ENCODE assay signal across 29 mouse cellular contexts in genomic region chr19:34278078-34278477, GRCm38 (mm10). TPM values are rescaled to one million over a fixed set of nuclear protein-coding genes. Genes with fewer than 3 reads are reported as not detected.
DNase-seq lines count a peak whose midpoint lies in the region; ATAC-seq and TF ChIP-seq lines count a peak whose summit lies in the region.
"Had no signal": no experiment of that assay in that cellular context is flagged by ENCODE, and none has a peak within 500 bp of the region (broad histone marks: within the 10 kb centered on the region; RNA-seq: fewer than 3 reads in every experiment).

No protein-coding gene starts in this region.

- H3K36me3 ChIP-seq in forebrain, postnatal 0 days (ENCODE audit: insufficient read depth), result no peaks in the 10 kb centered on the region
- H3K36me3 ChIP-seq in forebrain, embryonic 11.5 days (ENCODE audit: control insufficient read depth, insufficient read depth, low read length), result no peaks in the 10 kb centered on the region
- no peaks in the 10 kb centered on the region for H3K36me3 ChIP-seq in lung, embryonic 14.5 days (ENCODE audit: insufficient read depth)
- H3K36me3 ChIP-seq in midbrain, postnatal 0 days (ENCODE audit: insufficient read depth, low read length), result no peaks in the 10 kb centered on the region
- no peaks in the 10 kb centered on the region for H3K36me3 ChIP-seq in midbrain, embryonic 16.5 days (ENCODE audit: control insufficient read depth, insufficient read depth, low read length)
- H3K36me3 ChIP-seq: forebrain, embryonic 12.5 days; hindbrain, embryonic 10.5 days; hindbrain, embryonic 15.5 days; liver, embryonic 12.5 days; midbrain, embryonic 12.5 days had no signal

- ATAC-seq in forebrain, postnatal 0 days, result peak; percentile 50
- ATAC-seq in forebrain, embryonic 11.5 days (replicated peaks; ENCODE audit: low FRiP score), result no peak
- ATAC-seq in lung, embryonic 14.5 days (ENCODE audit: insufficient read depth), result no peak
- no peak for ATAC-seq in midbrain, postnatal 0 days (ENCODE audit: low FRiP score)
- ATAC-seq in midbrain, embryonic 16.5 days, result no peak
- ATAC-seq: inflammation-experienced regulatory T-cells, adult 6 months; liver, embryonic 12.5 days; liver, postnatal 0 days; Patski had no signal

- H3K9ac ChIP-seq in forebrain, postnatal 0 days, result no peak overlapping the region
- H3K9ac ChIP-seq in forebrain, embryonic 11.5 days (ENCODE audit: low read length), result no peak overlapping the region
- no peak overlapping the region for H3K9ac ChIP-seq in lung, embryonic 14.5 days
- H3K9ac ChIP-seq in midbrain, postnatal 0 days (replicated peaks; ENCODE audit: low read length, poor library complexity, severe bottlenecking), result no peak overlapping the region
- H3K9ac ChIP-seq in midbrain, embryonic 16.5 days (ENCODE audit: low read depth, low read length), result no peak overlapping the region
- H3K9ac ChIP-seq: forebrain, embryonic 12.5 days; hindbrain, embryonic 15.5 days; liver, embryonic 12.5 days; liver, postnatal 0 days; midbrain, embryonic 12.5 days had no signal

- no peak overlapping the region for H3K4me3 ChIP-seq in forebrain, postnatal 0 days (ENCODE audit: low read depth, low read length)
- H3K4me3 ChIP-seq in forebrain, embryonic 11.5 days (ENCODE audit: low read depth, low read length), result no peak overlapping the region
- H3K4me3 ChIP-seq in lung, embryonic 14.5 days (ENCODE audit: low read depth, low read length), result no peak overlapping the region
- H3K4me3 ChIP-seq in midbrain, postnatal 0 days (ENCODE audit: low read depth, low read length), result no peak overlapping the region
- no peak overlapping the region for H3K4me3 ChIP-seq in midbrain, embryonic 16.5 days (ENCODE audit: low read depth, low read length)
- H3K4me3 ChIP-seq: erythroblast, embryonic 14.5 days; forebrain, embryonic 12.5 days; hindbrain, embryonic 10.5 days; hindbrain, embryonic 15.5 days; liver, embryonic 12.5 days; megakaryocyte, embryonic 14.5 days; midbrain, embryonic 12.5 days had no signal

- H3K4me2 ChIP-seq in forebrain, postnatal 0 days (ENCODE audit: low read depth), result no peak overlapping the region
- no peak overlapping the region for H3K4me2 ChIP-seq in forebrain, embryonic 11.5 days (ENCODE audit: low read depth, low read length, severe bottlenecking)
- H3K4me2 ChIP-seq in lung, embryonic 14.5 days, result no peak overlapping the region
- no peak overlapping the region for H3K4me2 ChIP-seq in midbrain, postnatal 0 days (ENCODE audit: low read depth, low read length, poor library complexity, severe bottlenecking)
- no peak overlapping the region for H3K4me2 ChIP-seq in midbrain, embryonic 16.5 days (ENCODE audit: low read length)
- H3K4me2 ChIP-seq: forebrain, embryonic 12.5 days; hindbrain, embryonic 15.5 days; liver, embryonic 12.5 days; midbrain, embryonic 12.5 days had no signal

- no peak for DNase-seq in forebrain, postnatal 0 days
- DNase-seq in forebrain, embryonic 11.5 days (ENCODE audit: low spot score), result no peak
- DNase-seq in lung, embryonic 14.5 days, result peak; percentile 50
- DNase-seq in lung, postnatal 4 days, result no peak
- DNase-seq in midbrain, postnatal 0 days (ENCODE audit: low spot score), result peak; percentile 10
- no peak for DNase-seq in ovary, postnatal 10 days (ENCODE audit: low spot score)
- DNase-seq: adrenal gland, postnatal 14 days; cerebellum, adult 11-12 months; cerebellum, adult 9-11 months; embryo, embryonic 11 days; heart, postnatal 14 days; kidney, adult 11 months; kidney, postnatal 14 days; layer of hippocampus, adult 9-11 months; liver, postnatal 0 days; retina, postnatal 1 day; right cerebral cortex, postnatal 14 days had no signal

- TF ChIP-seq CTCF in forebrain, postnatal 0 days (IDR thresholded peaks at IDR 0.05; ENCODE audit: low read depth), result no peak
- no peak for TF ChIP-seq CTCF in lung, embryonic 14.5 days (IDR thresholded peaks at IDR 0.05; ENCODE audit: low read depth)
- no peak for TF ChIP-seq CTCF in midbrain, postnatal 0 days (IDR thresholded peaks at IDR 0.05)

- H3K4me1 ChIP-seq in forebrain, postnatal 0 days (ENCODE audit: insufficient read depth), result no peaks in the 10 kb centered on the region
- no peaks in the 10 kb centered on the region for H3K4me1 ChIP-seq in forebrain, embryonic 11.5 days (replicated peaks; ENCODE audit: control insufficient read depth, insufficient read depth, low read length)
- no peaks in the 10 kb centered on the region for H3K4me1 ChIP-seq in lung, embryonic 14.5 days (ENCODE audit: insufficient read depth)
- H3K4me1 ChIP-seq in midbrain, postnatal 0 days (ENCODE audit: insufficient read depth, low read length), result no peaks in the 10 kb centered on the region
- H3K4me1 ChIP-seq in midbrain, embryonic 16.5 days (ENCODE audit: control insufficient read depth, insufficient read depth, low read length), result no peaks in the 10 kb centered on the region
- H3K4me1 ChIP-seq: forebrain, embryonic 12.5 days; hindbrain, embryonic 10.5 days; hindbrain, embryonic 15.5 days; liver, embryonic 12.5 days; midbrain, embryonic 12.5 days had no signal

- no peaks in the 10 kb centered on the region for H3K9me3 ChIP-seq in forebrain, postnatal 0 days (ENCODE audit: low read length)
- no peaks in the 10 kb centered on the region for H3K9me3 ChIP-seq in forebrain, embryonic 11.5 days (ENCODE audit: control insufficient read depth, low read length)
- H3K9me3 ChIP-seq in lung, embryonic 14.5 days (ENCODE audit: low read depth, low read length), result no peaks in the 10 kb centered on the region
- no peaks in the 10 kb centered on the region for H3K9me3 ChIP-seq in midbrain, postnatal 0 days (ENCODE audit: low read length)
- H3K9me3 ChIP-seq in midbrain, embryonic 16.5 days (replicated peaks; ENCODE audit: control insufficient read depth, low read length, poor library complexity, severe bottlenecking), result no peaks in the 10 kb centered on the region
- H3K9me3 ChIP-seq: forebrain, embryonic 12.5 days; hindbrain, embryonic 10.5 days; hindbrain, embryonic 15.5 days; liver, embryonic 12.5 days; megakaryocyte, embryonic 14.5 days; midbrain, embryonic 12.5 days had no signal

- no peaks in the 10 kb centered on the region for H3K27me3 ChIP-seq in forebrain, postnatal 0 days (ENCODE audit: insufficient read depth, low read length)
- no peaks in the 10 kb centered on the region for H3K27me3 ChIP-seq in forebrain, embryonic 11.5 days (ENCODE audit: control insufficient read depth, insufficient read depth, low read length)
- H3K27me3 ChIP-seq in lung, embryonic 14.5 days (ENCODE audit: insufficient read depth, low read length), result no peaks in the 10 kb centered on the region
- H3K27me3 ChIP-seq in midbrain, postnatal 0 days (ENCODE audit: insufficient read depth, low read length), result no peaks in the 10 kb centered on the region
- no peaks in the 10 kb centered on the region for H3K27me3 ChIP-seq in midbrain, embryonic 16.5 days (ENCODE audit: control insufficient read depth, insufficient read depth, low read depth, low read length)
- H3K27me3 ChIP-seq: forebrain, embryonic 12.5 days; hindbrain, embryonic 15.5 days; liver, embryonic 12.5 days; megakaryocyte, embryonic 14.5 days; midbrain, embryonic 12.5 days; Patski had no signal

- WGBS in forebrain, postnatal 0 days, result 65% methylated on average over 3 of the region's 3 CpGs
- 85% methylated on average over 3 of the region's 3 CpGs for WGBS in forebrain, embryonic 11.5 days
- WGBS in lung, embryonic 14.5 days, result 68% methylated on average over 3 of the region's 3 CpGs
- 62% methylated on average over 3 of the region's 3 CpGs for WGBS in midbrain, postnatal 0 days
- WGBS in midbrain, embryonic 16.5 days, result 65% methylated on average over 3 of the region's 3 CpGs

- H3K27ac ChIP-seq in forebrain, postnatal 0 days (ENCODE audit: low read depth, low read length), result no peak overlapping the region
- H3K27ac ChIP-seq in forebrain, embryonic 11.5 days (ENCODE audit: low read depth, low read length), result no peak overlapping the region
- H3K27ac ChIP-seq in lung, embryonic 14.5 days (ENCODE audit: low read depth), result no peak overlapping the region
- no peak overlapping the region for H3K27ac ChIP-seq in midbrain, postnatal 0 days (ENCODE audit: low read depth, low read length)
- no peak overlapping the region for H3K27ac ChIP-seq in midbrain, embryonic 16.5 days (ENCODE audit: low read length)
- H3K27ac ChIP-seq: forebrain, embryonic 12.5 days; hindbrain, embryonic 10.5 days; hindbrain, embryonic 15.5 days; liver, embryonic 12.5 days; midbrain, embryonic 12.5 days had no signal

RNA-seq across cellular contexts. Expression of gene Fas, which starts 12.4 kb away (rescaled TPM):
- 0.77 and 2.5 TPM in 2 replicates for total RNA-seq in forebrain, postnatal 0 days (2014; rRNA removed)
- 0.85 and 0.94 TPM in 2 replicates for polyA plus RNA-seq in forebrain, postnatal 0 days (2015; fragmentation: Nextera tagmentation; extraction: Ambion mirVana)
- polyA plus RNA-seq in forebrain, embryonic 11.5 days (2014; fragmentation: Nextera tagmentation; extraction: Ambion mirVana), result 0.60 and 0.80 TPM in 2 replicates
- 5.7 and 6.3 TPM in 2 replicates for polyA plus RNA-seq in lung, embryonic 14.5 days (2014; fragmentation: Nextera tagmentation; extraction: Ambion mirVana)
- total RNA-seq in midbrain, postnatal 0 days (2014; rRNA removed), result 0.19 and 0.66 TPM in 2 replicates
- 1.4 and 1.9 TPM in 2 replicates for polyA plus RNA-seq in midbrain, postnatal 0 days (2015; fragmentation: Nextera tagmentation; extraction: Ambion mirVana)
- polyA plus RNA-seq in midbrain, embryonic 16.5 days (2015; fragmentation: Nextera tagmentation; extraction: Ambion mirVana), result 0.60 and 1.5 TPM in 2 replicates
- total RNA-seq: MEL had no signal
- polyA plus RNA-seq: erythroblast, embryonic 14.5 days had no signal

RNA-seq across cellular contexts. Expression of gene Acta2, which starts 22.7 kb away (rescaled TPM):
- 3.8 and 11.1 TPM in 2 replicates for total RNA-seq in forebrain, postnatal 0 days (2014; rRNA removed)
- 6.0 and 8.5 TPM in 2 replicates for polyA plus RNA-seq in forebrain, postnatal 0 days (2015; fragmentation: Nextera tagmentation; extraction: Ambion mirVana)
- polyA plus RNA-seq in forebrain, embryonic 11.5 days (2014; fragmentation: Nextera tagmentation; extraction: Ambion mirVana), result 21.1 and 22.7 TPM in 2 replicates
- polyA plus RNA-seq in lung, embryonic 14.5 days (2014; fragmentation: Nextera tagmentation; extraction: Ambion mirVana), result 854 and 863 TPM in 2 replicates
- 3.7 and 10.0 TPM in 2 replicates for total RNA-seq in midbrain, postnatal 0 days (2014; rRNA removed)
- 9.6 and 11.8 TPM in 2 replicates for polyA plus RNA-seq in midbrain, postnatal 0 days (2015; fragmentation: Nextera tagmentation; extraction: Ambion mirVana)
- polyA plus RNA-seq in midbrain, embryonic 16.5 days (2015; fragmentation: Nextera tagmentation; extraction: Ambion mirVana), result 11.9 and 12.5 TPM in 2 replicates
- total RNA-seq: MEL; monocyte, adult 5-6 weeks had no signal
- polyA plus RNA-seq: erythroblast, embryonic 14.5 days had no signal

Comparison
In these comparisons a context has a peak if more than half of its experiments do, and no peak if none do; other contexts are left out.
1. DNase-seq: peak in lung, embryonic 14.5 days (single experiment) and midbrain, postnatal 0 days (single experiment); none in forebrain, postnatal 0 days (single experiment), forebrain, embryonic 11.5 days (single experiment), lung, postnatal 4 days (0 of 2) and ovary, postnatal 10 days (single experiment).
2. RNA of gene Acta2, which starts 22.7 kb away (polyA plus RNA-seq): 854 to 863 TPM in lung, embryonic 14.5 days; 21.1 to 22.7 TPM in forebrain, embryonic 11.5 days, 11.9 to 12.5 TPM in midbrain, embryonic 16.5 days, 9.6 to 11.8 TPM in midbrain, postnatal 0 days and 6.0 to 8.5 TPM in forebrain, postnatal 0 days; every median in the first group is over 10 times any median in the second.